Mouse (Mus musculus) brain, adult 2 months (tissue): ENCODE data around the gene Nme6.
A peak's percentile ranks its signal among the peaks of the same experiment; 100 is the strongest.
"Not testable (repeated sequence)": the region's sequence is repeated elsewhere in the genome, so short reads cannot be mapped to it uniquely, and the experiment has no call there.

Source experiments
- DNase-seq: peaks from one replicate; pipeline ENCODE4 v3.0.0; 2011; ENCODE audit warnings: low read depth, low spot score

The Nme6 gene

GRCm38 (mm10) chr9:109832391-109833087 is at the start of gene Nme6:
Gene Nme6, plus strand, starts transcription at chr9:109832749.
- peak; percentile 94 for DNase-seq

- DNase-seq = not testable (repeated sequence)
Measured at GRCm38 (mm10) chr9:109790570-109790969, 42.0 kb upstream of the Nme6 start, which contains the start of gene Fbxw27. Gene Fbxw27, minus strand, starts transcription at chr9:109790670.

- no peak for DNase-seq
Measured at GRCm38 (mm10) chr9:109795221-109795620, 37.3 kb upstream of the Nme6 start.

GRCm38 (mm10) chr9:109795811-109796210 is 36.7 kb upstream of the Nme6 start:
- DNase-seq = peak; percentile 9

GRCm38 (mm10) chr9:109798051-109798450 is 34.5 kb upstream of the Nme6 start:
- peak; percentile 20 for DNase-seq

- DNase-seq = not testable (repeated sequence)
Measured at GRCm38 (mm10) chr9:109805596-109805995, 27.0 kb upstream of the Nme6 start.

- DNase-seq = no peak
Measured at GRCm38 (mm10) chr9:109806260-109806659, 26.3 kb upstream of the Nme6 start.

GRCm38 (mm10) chr9:109806695-109807293 is 25.8 kb upstream of the Nme6 start:
- DNase-seq = no peak

- DNase-seq = no peak
Measured at GRCm38 (mm10) chr9:109807898-109808297, 24.7 kb upstream of the Nme6 start.

- no peak for DNase-seq
Measured at GRCm38 (mm10) chr9:109811980-109812379, 20.6 kb upstream of the Nme6 start, which contains the start of gene Spink8. Gene Spink8, plus strand, starts transcription at chr9:109812280.

- peak; percentile 77 for DNase-seq
Measured at GRCm38 (mm10) chr9:109813424-109813823, 19.1 kb upstream of the Nme6 start.

GRCm38 (mm10) chr9:109816341-109816740 is 16.2 kb upstream of the Nme6 start:
- DNase-seq = peak; percentile 71

GRCm38 (mm10) chr9:109825739-109826138 is 6.8 kb upstream of the Nme6 start:
- DNase-seq = no peak

- DNase-seq = no peak
Measured at GRCm38 (mm10) chr9:109826181-109826580, 6.4 kb upstream of the Nme6 start.

- DNase-seq = no peak
Measured at GRCm38 (mm10) chr9:109833088-109833412, 501 bp downstream of the Nme6 start.

GRCm38 (mm10) chr9:109849312-109849758 is 16.8 kb downstream of the Nme6 start, which contains the start of gene Camp:
Gene Camp, minus strand, starts transcription at chr9:109849617.
- no peak for DNase-seq

GRCm38 (mm10) chr9:109850099-109850498 is 17.6 kb downstream of the Nme6 start:
- no peak for DNase-seq

- DNase-seq = no peak
Measured at GRCm38 (mm10) chr9:109854341-109854740, 21.8 kb downstream of the Nme6 start.

- DNase-seq = no peak
Measured at GRCm38 (mm10) chr9:109855947-109856346, 23.4 kb downstream of the Nme6 start.

- DNase-seq = peak; percentile 67
Measured at GRCm38 (mm10) chr9:109862397-109863044, 30.0 kb downstream of the Nme6 start.

GRCm38 (mm10) chr9:109863085-109863484 is 30.5 kb downstream of the Nme6 start:
- DNase-seq = no peak

GRCm38 (mm10) chr9:109866218-109866617 is 33.7 kb downstream of the Nme6 start:
- no peak for DNase-seq
